Mouse (Mus musculus) liver, embryonic 14.5 days (tissue): ENCODE results near the gene Braf. TPM values are rescaled to one million over a fixed set of nuclear protein-coding genes. Genes with fewer than 3 reads are reported as not detected.

ENCODE experiments used
- ATAC-seq: fragments of 200-750 bp; cut with Nextera tagmentation; 2 replicates; pipeline ENCODE4 v1.8.0; 2017; ENCODE audit warnings: moderate number of reproducible peaks, mild to moderate bottlenecking, moderate library complexity; ENCODE audit not compliant: insufficient read depth
- DNase-seq, 3 experiments: peaks; one replicate each; pipeline ENCODE4 v3.0.0-alpha.2; 2012 to 2013; ENCODE audit warnings: low read depth in 3 of 3, low spot score in 3 of 3
- H3K27ac ChIP-seq: fragments of 300-500 bp; sonication (generic); 2 replicates; pipeline ENCODE4 v1.5.1; 2014; ENCODE audit warnings: moderate library complexity, mild to moderate bottlenecking, control low read depth, inconsistent platforms
- H3K27me3 ChIP-seq: fragments of 300-500 bp; sonication (generic); 2 replicates; pipeline ENCODE4 v1.6.1; 2014; ENCODE audit warnings: mild to moderate bottlenecking, low read length, moderate library complexity; ENCODE audit not compliant: control insufficient read depth, insufficient read depth
- H3K36me3 ChIP-seq: fragments of 300-500 bp; sonication (generic); replicated peaks from 2 replicates; pipeline ENCODE4 v1.6.1; 2014; ENCODE audit warnings: low read depth; ENCODE audit not compliant: control insufficient read depth, insufficient read depth
- H3K4me1 ChIP-seq, 2 experiments: fragments of 200-500 bp in 1 of 2; fragments of 300-500 bp in 1 of 2; sonication (generic) in 1 of 2; replicated peaks; 2 replicates each; pipeline ENCODE4 v1.6.1; 2012 to 2014; ENCODE audit warnings: antibody characterized with exemption in 1 of 2, inconsistent platforms in 1 of 2, low read length in 1 of 2; ENCODE audit not compliant: control insufficient read depth in 2 of 2, insufficient read depth in 2 of 2
- H3K4me2 ChIP-seq: fragments of 300-500 bp; sonication (generic); 2 replicates; pipeline ENCODE4 v1.6.1; 2014; ENCODE audit warnings: low read depth, mild to moderate bottlenecking, control low read depth, moderate library complexity
- H3K4me3 ChIP-seq, 2 experiments: fragments of 200-500 bp in 1 of 2; fragments of 300-500 bp in 1 of 2; sonication (generic) in 1 of 2; 2 replicates each; pipeline ENCODE4 v1.5.1; 2012 to 2014; ENCODE audit warnings: low read depth in 2 of 2, low read length in 2 of 2, mild to moderate bottlenecking in 2 of 2, control low read depth in 1 of 2, inconsistent platforms in 1 of 2, moderate library complexity in 1 of 2; ENCODE audit not compliant: insufficient read depth in 1 of 2
- H3K9ac ChIP-seq: fragments of 300-500 bp; sonication (generic); replicated peaks from 2 replicates; pipeline ENCODE4 v1.6.1; 2014; ENCODE audit warnings: mild to moderate bottlenecking, control low read depth, moderate library complexity
- H3K9me3 ChIP-seq: fragments of 300-500 bp; sonication (generic); 2 replicates; pipeline ENCODE4 v1.6.1; 2016; ENCODE audit warnings: low read length, mixed read lengths; ENCODE audit not compliant: control insufficient read depth
- CTCF ChIP-seq: IDR thresholded peaks from 2 replicates; pipeline ENCODE4 v1.5.1; 2016; ENCODE audit warnings: antibody characterized with exemption, low read depth, control low read depth
- EP300 ChIP-seq: IDR thresholded peaks from 2 replicates; pipeline ENCODE4 v1.6.1; 2016; ENCODE audit warnings: antibody characterized with exemption, low read depth
- WGBS: fragments of 180-500 bp; shearing (Covaris S2); extraction: QIAGEN DNeasy Blood & Tissue Kit; methylation state at CpG from one replicate; pipeline ENCODE4 v1.1.7; 2014; ENCODE audit not compliant: insufficient replicate concordance; 5-methylcytosine and 5-hydroxymethylcytosine counted together
- polyA plus RNA-seq, 2 experiments: library from polyadenylated mRNA; depleted of rRNA in 1 of 2; stranded (reverse) in 1 of 2; unstranded in 1 of 2; fragments of >200 nt; fragmentation: Nextera tagmentation in 1 of 2; extraction: Ambion mirVana in 1 of 2; gene quantifications; 2 replicates each; pipeline versions ENCODE4 v1.2.1 to v1.2.3; 2012 to 2014

Braf gene
- polyA plus RNA-seq (2012; rRNA removed) (2.9 and 3.6 TPM in 2 replicates), polyA plus RNA-seq (2014; fragmentation: Nextera tagmentation; extraction: Ambion mirVana) (4.1 and 4.6 TPM in 2 replicates)

GRCm38 (mm10) chr6:39724866-39725711 lies at the start of gene Braf:
Gene Braf, minus strand, starts transcription at chr6:39725463.
- peak within 1 kb of the TSS; percentile 95 for H3K4me2 ChIP-seq
- H3K36me3 ChIP-seq = no peaks in the 10 kb centered on the region
- H3K4me3 ChIP-seq = peak within 1 kb of the TSS; percentile 67 to 99
- WGBS = under 1% methylated on average over 69 of the region's 101 CpGs
- ATAC-seq (peak; percentile 86), DNase-seq (peak; percentile 69 to 75 (median 75))
- TF ChIP-seq EP300 = no peak
- TF ChIP-seq CTCF = peak; percentile 29; the same call in 1 of the 2 replicates
- H3K9me3 ChIP-seq = no peaks in the 10 kb centered on the region
- peaks cover 11 to 12% of the 10 kb centered on the region in 2 experiments; a peak in 3 of 4 replicates for H3K4me1 ChIP-seq
- H3K27ac ChIP-seq = peak within 1 kb of the TSS; percentile 80
- H3K27me3 ChIP-seq = no peaks in the 10 kb centered on the region
- peak within 1 kb of the TSS; percentile 97 for H3K9ac ChIP-seq

- Histone ChIP-seq H3K27ac (no peak overlapping the region), H3K36me3 (no peaks in the 10 kb centered on the region), H3K9me3 (no peaks in the 10 kb centered on the region), H3K27me3 (no peaks in the 10 kb centered on the region), H3K9ac (no peak overlapping the region), H3K4me1 (0 out of 4 replicates have a peak, but pooled peaks cover 0 to 2% of the 10 kb centered on the region in 2 experiments), H3K4me3 (no peak overlapping the region), H3K4me2 (no peak overlapping the region)
- DNase-seq (no peak), ATAC-seq (no peak)
- WGBS = 71% methylated on average over 9 of the region's 9 CpGs
- TF ChIP-seq CTCF = no peak
- TF ChIP-seq EP300 = no peak
Observed at GRCm38 (mm10) chr6:39775029-39775428, 49.8 kb upstream of the Braf start.

GRCm38 (mm10) chr6:39757229-39757628 lies 32.0 kb upstream of the Braf start:
- no peaks in the 10 kb centered on the region for H3K4me1 ChIP-seq
- no peaks in the 10 kb centered on the region for H3K9me3 ChIP-seq
- H3K27me3 ChIP-seq = no peaks in the 10 kb centered on the region
- no peak overlapping the region for H3K9ac ChIP-seq
- ATAC-seq (no peak), DNase-seq (no peak)
- no peak for TF ChIP-seq CTCF
- TF ChIP-seq EP300 = no peak
- H3K27ac ChIP-seq = no peak overlapping the region
- H3K4me2 ChIP-seq = no peak overlapping the region
- no peaks in the 10 kb centered on the region for H3K36me3 ChIP-seq
- 72% methylated on average over 2 of the region's 2 CpGs for WGBS
- H3K4me3 ChIP-seq = no peak overlapping the region

GRCm38 (mm10) chr6:39749881-39750280 lies 24.6 kb upstream of the Braf start:
- DNase-seq = no peak
- H3K27me3 ChIP-seq = no peaks in the 10 kb centered on the region
- H3K4me3 ChIP-seq = no peak overlapping the region
- WGBS = 44% methylated on average over 6 of the region's 6 CpGs
- no peaks in the 10 kb centered on the region for H3K4me1 ChIP-seq
- H3K4me2 ChIP-seq = no peak overlapping the region
- ATAC-seq = no peak
- TF ChIP-seq CTCF (no peak), EP300 (no peak)
- no peak overlapping the region for H3K9ac ChIP-seq
- no peaks in the 10 kb centered on the region for H3K9me3 ChIP-seq
- H3K36me3 ChIP-seq = no peaks in the 10 kb centered on the region
- no peak overlapping the region for H3K27ac ChIP-seq

- Histone ChIP-seq H3K9me3 (no peaks in the 10 kb centered on the region), H3K4me2 (no peak overlapping the region), H3K4me1 (no peaks in the 10 kb centered on the region), H3K4me3 (no peak overlapping the region), H3K27ac (no peak overlapping the region), H3K27me3 (no peaks in the 10 kb centered on the region), H3K9ac (no peak overlapping the region), H3K36me3 (no peaks in the 10 kb centered on the region)
- DNase-seq (no peak), ATAC-seq (no peak)
- 26% methylated on average over 1 of the region's 1 CpGs for WGBS
- TF ChIP-seq EP300 = no peak
- TF ChIP-seq CTCF = no peak
Observed at GRCm38 (mm10) chr6:39747094-39747493, 21.8 kb upstream of the Braf start.
